Mouse (Mus musculus) left cerebral cortex, adult 8-10 months (tissue): ENCODE results near the gene Hnrnpm. TPM values are rescaled to one million over a fixed set of nuclear protein-coding genes. Genes with fewer than 3 reads are reported as not detected.
"Not testable (repeated sequence)": the region's sequence is repeated elsewhere in the genome, so short reads cannot be mapped to it uniquely, and the experiment has no call there.

ENCODE experiments used
- DNase-seq, 2 experiments: peaks; one replicate each; pipeline ENCODE4 v3.0.0; 2022; ENCODE audit warnings: low spot score in 2 of 2
- total RNA-seq, 4 experiments: library from RNA; stranded (reverse); gene quantifications; 2 replicates each; pipeline ENCODE4 v1.2.4; 2022

The Hnrnpm gene
- total RNA-seq, 4 experiments from 2014 or later: 92.0 to 129 (median 113) TPM

- no peak for DNase-seq
These were observed 12.8 kb downstream of the Hnrnpm start for GRCm38 (mm10) chr17:33673837-33674236.

- no peak for DNase-seq
These were observed 17.0 kb downstream of the Hnrnpm start for GRCm38 (mm10) chr17:33669681-33670080.

GRCm38 (mm10) chr17:33666813-33667212 is 19.8 kb downstream of the Hnrnpm start:
- DNase-seq: no peak

- DNase-seq: no peak
These were observed 36.7 kb downstream of the Hnrnpm start for GRCm38 (mm10) chr17:33649781-33650475.

- DNase-seq: no peak
These were observed 41.6 kb downstream of the Hnrnpm start for GRCm38 (mm10) chr17:33645073-33645472.

DNA sequence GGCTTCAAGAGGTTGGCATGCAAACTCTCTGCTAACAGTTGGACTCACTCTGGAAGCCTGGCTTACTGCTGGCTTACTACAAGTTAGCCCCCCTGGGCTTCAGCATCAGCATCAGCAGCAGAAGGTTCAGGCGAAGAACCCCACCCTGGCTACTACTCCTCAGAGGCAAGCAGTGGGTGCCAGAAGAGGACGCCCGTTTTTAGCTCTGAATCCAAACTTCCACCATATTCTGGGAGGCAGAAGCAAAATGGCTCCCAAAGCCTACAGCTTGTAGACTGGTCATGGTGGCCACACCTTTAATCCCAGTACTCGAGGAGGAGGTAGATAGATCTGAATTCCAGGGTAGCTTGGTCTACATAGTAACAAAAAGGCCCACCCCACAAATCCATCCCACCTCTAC is 42.6 kb downstream of the Hnrnpm start:
- DNase-seq: no peak

GRCm38 (mm10) chr17:33639743-33640142 is 46.9 kb downstream of the Hnrnpm start:
- no peak for DNase-seq

GRCm38 (mm10) chr17:33637516-33638276 is 49.0 kb downstream of the Hnrnpm start, which contains the start of gene Pram1:
Pram1 (plus strand) TSS chr17:33638056.
- no peak for DNase-seq

GRCm38 (mm10) chr17:33637038-33637437 is 49.6 kb downstream of the Hnrnpm start:
- peak in 1 of 2 experiments; percentile 54 for DNase-seq

- no peak for DNase-seq
These were observed 54.9 kb downstream of the Hnrnpm start for GRCm38 (mm10) chr17:33631796-33632195.

DNA sequence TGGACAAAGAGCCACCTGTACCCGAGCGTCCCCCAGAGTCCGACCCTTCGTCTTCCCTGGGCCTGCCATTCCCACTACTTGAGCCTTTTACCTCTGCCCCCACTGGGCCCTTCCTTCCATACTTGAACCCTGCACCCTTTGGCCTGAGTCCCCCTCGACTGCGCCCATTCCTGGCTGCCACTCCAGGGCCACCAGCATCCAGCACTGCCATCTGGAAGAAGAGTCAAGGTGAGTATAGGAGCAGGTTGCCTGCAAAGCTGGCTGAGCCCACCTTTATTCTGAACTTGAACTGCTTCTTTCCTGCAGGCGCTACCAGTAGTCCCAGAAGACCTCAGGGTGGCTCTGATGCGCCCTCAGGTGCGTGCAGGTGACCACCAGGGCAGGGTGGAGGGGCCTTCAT is 55.4 kb downstream of the Hnrnpm start:
- no peak for DNase-seq

- no peak for DNase-seq
These were observed 56.3 kb downstream of the Hnrnpm start for GRCm38 (mm10) chr17:33630171-33630895.

DNA sequence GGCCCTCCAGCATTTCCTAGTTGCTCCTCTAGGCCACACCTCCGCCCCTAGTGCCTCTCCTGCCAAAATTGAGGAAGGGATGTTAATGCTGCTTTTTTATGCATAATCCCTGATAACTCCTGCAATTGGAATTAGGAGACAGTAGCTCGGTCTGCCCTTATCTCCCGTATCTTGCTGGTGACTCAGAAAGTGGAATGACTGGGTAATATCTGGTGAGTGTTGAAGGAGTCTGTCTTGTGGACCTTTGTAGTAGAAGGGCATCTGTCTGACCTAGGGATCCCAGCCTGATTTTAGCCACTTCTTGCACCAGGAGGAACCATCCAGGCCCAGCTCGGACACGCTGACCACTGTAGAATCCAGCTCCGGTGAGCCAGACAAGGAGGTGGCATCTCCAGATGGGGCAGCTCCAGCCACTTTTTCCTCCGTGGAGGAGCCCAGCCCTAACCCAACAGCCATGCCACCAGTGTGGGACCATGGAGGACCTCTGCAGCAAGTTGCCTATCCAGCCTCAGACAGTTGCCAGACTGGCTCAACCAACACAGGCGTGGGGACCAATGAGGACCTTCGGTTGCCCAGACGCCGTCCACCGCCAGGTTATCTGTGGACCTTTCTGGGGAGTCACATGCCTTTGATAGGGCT is 57.1 kb downstream of the Hnrnpm start:
- DNase-seq: no peak

GRCm38 (mm10) chr17:33628621-33629486 is 57.8 kb downstream of the Hnrnpm start, which contains the start of gene Zfp414:
Zfp414 (plus strand) TSS chr17:33629090.
- peak; percentile 81 to 83 for DNase-seq

DNA sequence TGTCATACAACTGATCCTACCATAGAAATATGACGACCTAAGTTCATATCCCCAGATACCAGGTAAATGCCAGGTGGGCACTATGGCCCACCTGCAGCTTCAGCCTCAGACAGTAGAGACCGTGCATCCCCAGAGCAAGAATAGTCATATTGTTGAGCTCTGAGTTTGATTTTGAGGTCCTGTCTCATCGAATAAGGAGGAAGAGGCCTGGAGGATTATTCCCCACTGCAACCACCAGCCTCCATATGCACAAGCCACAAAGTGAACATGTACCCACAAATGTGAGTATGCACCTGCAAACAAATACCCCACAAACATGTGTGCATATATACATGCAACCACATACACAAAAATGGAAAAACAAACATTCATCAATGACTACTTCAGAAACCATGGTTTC is 59.4 kb downstream of the Hnrnpm start:
- no peak for DNase-seq

- not testable (repeated sequence) for DNase-seq
These were observed 72.9 kb downstream of the Hnrnpm start for GRCm38 (mm10) chr17:33613726-33614125.

DNA sequence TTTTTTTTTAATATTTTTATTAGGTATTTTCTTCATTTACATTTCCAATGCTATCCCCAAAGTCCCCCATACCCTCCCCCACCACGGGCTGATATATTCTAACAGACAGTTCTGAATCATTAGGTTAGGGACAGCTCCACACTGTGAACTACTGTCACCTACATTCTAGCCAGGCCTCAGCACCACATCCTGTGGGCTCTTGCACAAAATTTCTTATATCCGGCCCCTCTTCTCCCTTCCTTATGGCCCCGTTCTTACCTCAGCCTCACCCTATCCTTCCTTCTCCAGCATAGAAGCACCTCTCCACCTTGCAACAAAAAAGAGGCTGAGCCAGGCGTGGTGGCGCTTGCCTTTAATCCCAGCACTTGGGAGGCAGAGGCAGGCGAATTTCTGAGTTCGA is 76.1 kb downstream of the Hnrnpm start:
- no peak for DNase-seq

GRCm38 (mm10) chr17:33607273-33607672 is 79.4 kb downstream of the Hnrnpm start:
- DNase-seq: no peak

DNA sequence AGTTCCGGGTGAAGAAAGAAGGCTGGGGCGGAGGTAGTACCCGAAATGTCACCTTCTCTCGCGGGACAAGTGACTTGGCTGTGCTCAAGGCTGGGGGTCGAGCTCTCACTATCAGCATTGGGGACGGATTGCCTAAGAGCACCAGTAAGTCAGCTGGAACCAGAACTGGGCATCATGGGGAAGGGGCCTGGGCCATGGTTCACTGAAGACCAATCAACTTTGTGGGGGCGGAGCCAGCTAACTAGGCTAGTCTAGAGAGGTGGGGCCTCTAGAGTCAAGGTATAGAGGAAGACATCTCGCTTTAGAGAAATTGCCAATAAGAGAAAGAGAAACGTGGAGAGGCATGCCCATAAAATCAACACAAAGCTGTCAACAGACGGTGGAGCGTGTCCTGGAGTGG is 84.7 kb downstream of the Hnrnpm start:
- DNase-seq: no peak

GRCm38 (mm10) chr17:33600831-33601230 is 85.8 kb downstream of the Hnrnpm start:
- no peak for DNase-seq
